Mouse (Mus musculus) adipose tissue, adult 10 weeks (tissue): ENCODE data around the gene Mrpl49. TPM values are rescaled to one million over a fixed set of nuclear protein-coding genes. Genes with fewer than 3 reads are reported as not detected.

Experiments used
- polyA plus RNA-seq: library from polyadenylated mRNA; stranded (reverse); fragments of 350-450 nt; fragmentation: Illumina TruSeq; extraction: RNeasy Lipid Tissue Mini Kit (QIAGEN cat#74804); gene quantifications from one replicate; pipeline ENCODE4 v1.2.3, GENCODE M21; 2014; ENCODE audit warnings: low read depth, low replicate concordance

Mrpl49 gene
- polyA plus RNA-seq: 40.4 TPM

GRCm38 (mm10) chr19:6057313-6058096 lies at the start of gene Mrpl49, which contains the start of gene Fau:
Gene Mrpl49, minus strand, starts transcription at chr19:6057785.
Gene Fau, plus strand, starts transcription at chr19:6057844.

GRCm38 (mm10) chr19:6105586-6105985 lies 48.0 kb upstream of the Mrpl49 start, which contains the start of gene Naaladl1:
Gene Naaladl1, plus strand, starts transcription at chr19:6105782.

DNA sequence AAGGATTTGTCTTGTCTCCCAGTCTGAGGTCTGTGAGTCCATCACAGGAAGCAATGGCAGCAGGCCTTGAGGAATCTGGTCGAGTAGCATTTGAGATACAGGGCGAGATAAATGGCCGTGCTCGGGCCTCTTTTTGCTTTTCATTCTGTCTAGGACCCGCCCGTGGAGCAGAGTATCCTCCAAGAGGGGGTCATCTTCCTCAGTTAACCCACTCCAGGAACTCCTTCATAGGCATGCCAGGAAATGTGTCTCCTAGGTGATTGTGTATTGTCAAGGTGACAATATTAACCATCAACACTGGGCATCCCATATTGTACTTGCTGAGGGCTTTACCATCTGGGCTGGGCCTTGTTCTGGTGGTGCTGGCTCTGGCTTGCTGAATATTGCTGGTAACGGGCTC lies 36.5 kb upstream of the Mrpl49 start, which contains the start of gene AC131692.1:
TSS of gene AC131692.1 (plus strand) at position 301 of the 400 bp plus-strand sequence.

DNA sequence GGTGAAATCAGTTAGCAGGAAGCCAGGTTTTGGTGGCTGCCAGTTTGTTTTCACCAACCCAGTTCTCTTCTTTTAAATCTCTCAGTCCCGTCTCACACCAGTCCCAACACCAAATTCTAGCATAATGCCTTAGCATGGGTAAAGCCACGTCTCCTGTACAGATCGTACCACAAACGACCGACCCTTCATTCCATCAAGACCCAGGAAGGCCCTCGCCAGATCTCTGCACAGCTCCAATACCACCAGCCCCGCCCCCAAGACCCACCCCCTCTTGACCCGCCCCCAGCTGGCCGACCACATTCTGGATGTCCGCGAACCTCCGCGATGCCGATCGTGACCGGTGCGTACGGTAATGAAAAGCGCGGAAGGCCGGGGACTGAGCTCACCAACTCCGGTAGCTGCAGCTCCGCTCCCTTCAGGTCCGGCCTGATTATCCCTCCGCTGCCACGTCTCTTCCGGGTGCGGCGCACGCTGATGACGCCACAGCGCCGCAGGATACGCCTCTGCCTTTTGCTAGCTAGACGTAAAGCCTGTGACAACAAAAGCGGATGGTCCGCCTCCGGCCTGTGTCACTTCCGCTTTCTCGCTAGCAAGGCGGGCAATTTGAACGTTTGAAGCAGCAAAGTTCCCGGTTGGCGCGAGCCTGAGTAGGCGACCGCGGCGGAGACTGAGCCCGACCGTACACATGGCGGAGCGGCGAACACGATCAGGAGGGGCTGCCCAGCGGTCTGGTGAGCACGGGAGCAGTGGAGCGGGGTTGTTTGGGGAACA lies 27.1 kb upstream of the Mrpl49 start, which contains the start of the genes Zfpl1 and Cdca5:
TSS of gene Zfpl1 (minus strand) at position 479 of the 771 bp plus-strand sequence.
TSS of gene Cdca5 (plus strand) at position 506 of the 771 bp plus-strand sequence.

GRCm38 (mm10) chr19:6082156-6082555 lies 24.6 kb upstream of the Mrpl49 start, which contains the start of gene Gm28374:
Gene Gm28374, minus strand, starts transcription at chr19:6082256.

GRCm38 (mm10) chr19:6079983-6080480 lies 22.4 kb upstream of the Mrpl49 start, which contains the start of gene Tmem262:
Gene Tmem262, plus strand, starts transcription at chr19:6080033.

GRCm38 (mm10) chr19:6076564-6077393 lies 19.2 kb upstream of the Mrpl49 start, which contains the start of gene Vps51:
Gene Vps51, minus strand, starts transcription at chr19:6077231.

DNA sequence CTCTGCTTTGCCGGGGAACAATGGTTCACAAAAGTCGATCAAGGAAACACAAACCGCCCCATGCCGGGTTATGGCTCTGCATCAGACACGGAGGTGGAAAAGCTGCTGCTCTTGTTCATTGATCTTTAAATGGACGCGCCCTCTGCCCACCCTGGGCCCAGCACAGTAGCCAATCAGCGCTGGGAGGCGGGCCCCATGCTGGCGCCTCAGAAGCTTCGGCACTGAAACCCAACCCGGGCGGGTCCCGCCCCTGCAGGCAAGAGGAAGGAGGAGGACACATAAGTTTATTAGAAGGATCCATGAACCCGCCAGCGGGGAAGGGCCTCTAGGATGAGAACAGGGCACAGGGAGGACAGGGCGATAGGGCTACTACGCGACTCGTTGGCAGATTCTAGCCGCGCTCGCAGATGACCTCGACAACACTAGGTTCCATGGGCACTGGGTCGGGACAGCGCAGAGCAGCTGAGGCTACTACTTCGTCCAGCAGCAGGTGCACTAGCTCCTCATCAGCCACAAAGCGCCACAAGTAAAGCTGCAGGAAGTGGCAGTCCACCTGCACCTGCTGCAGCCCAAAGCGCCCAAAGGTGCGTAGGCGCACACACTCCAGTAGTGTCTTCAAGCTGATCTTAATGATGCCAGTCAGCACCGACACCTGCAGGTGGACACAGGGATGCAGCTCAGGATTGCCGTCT lies 10.3 kb upstream of the Mrpl49 start, which contains the start of gene Tm7sf2:
TSS of gene Tm7sf2 (minus strand) at position 650 of the 692 bp plus-strand sequence.

GRCm38 (mm10) chr19:6061021-6061533 lies 3.5 kb upstream of the Mrpl49 start, which contains the start of gene Znhit2:
Gene Znhit2, plus strand, starts transcription at chr19:6061192.

DNA sequence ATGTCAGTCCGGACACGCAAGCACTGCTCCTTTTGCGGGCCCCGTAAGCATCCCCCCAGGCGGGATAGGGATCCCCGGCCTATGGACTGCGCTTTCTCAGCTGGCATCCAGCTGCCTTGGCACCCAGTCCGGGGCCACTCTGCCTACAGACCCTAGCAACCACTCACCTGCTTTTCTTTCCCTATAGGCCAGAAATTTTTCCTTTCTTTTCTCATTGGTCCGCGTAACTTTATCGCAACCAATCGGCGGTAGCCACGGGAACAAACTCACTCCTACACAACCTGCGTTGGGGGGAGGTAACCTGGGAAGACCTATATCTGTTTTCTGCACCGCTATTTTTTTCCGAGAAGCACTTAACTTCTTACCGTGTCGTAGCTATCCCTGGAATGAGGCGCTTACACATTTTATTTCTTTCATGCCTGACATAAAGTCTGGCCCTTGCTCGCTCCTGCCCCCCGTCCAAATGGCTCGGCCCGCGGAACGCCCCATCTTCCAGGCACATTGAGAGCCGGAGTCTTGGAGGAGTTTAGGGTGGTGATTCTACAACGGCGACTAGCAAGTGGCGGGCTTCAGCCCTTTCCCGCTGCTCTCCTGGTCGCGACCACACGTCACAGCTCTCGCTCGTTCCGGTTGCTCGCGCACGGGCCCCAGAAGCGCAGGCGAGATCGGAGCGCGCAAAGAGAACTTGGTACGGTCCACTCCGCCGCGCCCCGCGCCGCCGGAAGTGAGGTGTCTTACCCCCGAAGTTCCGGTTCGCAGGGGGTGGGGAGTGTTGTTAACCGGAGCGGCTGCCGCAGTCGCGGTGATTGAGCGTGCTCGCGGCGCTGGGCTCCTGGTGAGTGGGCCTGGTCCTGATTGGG lies 11.1 kb downstream of the Mrpl49 start, which contains the start of gene Syvn1:
TSS of gene Syvn1 (plus strand) at position 283 of the 860 bp plus-strand sequence.

GRCm38 (mm10) chr19:6015511-6016315 lies 41.9 kb downstream of the Mrpl49 start, which contains the start of gene Capn1:
Gene Capn1, minus strand, starts transcription at chr19:6015897.

Other genes starting within 250 kb of the Mrpl49 start
- 8.9 TPM for gene Frmd8, start 182.5 kb downstream of the Mrpl49 start, polyA plus RNA-seq
- 18.2 TPM for gene Slc25a45, start 180.0 kb downstream of the Mrpl49 start, polyA plus RNA-seq
- gene Tigd3, start 163.6 kb downstream of the Mrpl49 start, polyA plus RNA-seq: 0.92 TPM
- gene Dpf2, start 144.8 kb downstream of the Mrpl49 start, polyA plus RNA-seq: 49.7 TPM
- 6.9 TPM for gene Cdc42ep2, start 133.0 kb downstream of the Mrpl49 start, polyA plus RNA-seq
- gene Pola2, start 93.6 kb downstream of the Mrpl49 start, polyA plus RNA-seq: 16.5 TPM
- gene Slc22a20, start 71.6 kb downstream of the Mrpl49 start, polyA plus RNA-seq: not detected
- gene Capn1, start 41.9 kb downstream of the Mrpl49 start, polyA plus RNA-seq: 67.4 TPM
- gene Syvn1, start 11.2 kb downstream of the Mrpl49 start, polyA plus RNA-seq: 75.1 TPM
- gene Fau, start 59 bp upstream of the Mrpl49 start, polyA plus RNA-seq: 1,555 TPM
- gene Znhit2, start 3.4 kb upstream of the Mrpl49 start, polyA plus RNA-seq: 32.8 TPM
- gene Tm7sf2, start 10.6 kb upstream of the Mrpl49 start, polyA plus RNA-seq: 73.5 TPM
- 36.4 TPM for gene Vps51, start 19.4 kb upstream of the Mrpl49 start, polyA plus RNA-seq
- 0.74 TPM for gene Tmem262, start 22.2 kb upstream of the Mrpl49 start, polyA plus RNA-seq
- gene Gm28374, start 24.5 kb upstream of the Mrpl49 start, polyA plus RNA-seq: not detected
- gene Zfpl1, start 27.2 kb upstream of the Mrpl49 start, polyA plus RNA-seq: 51.5 TPM
- 0.98 TPM for gene Cdca5, start 27.2 kb upstream of the Mrpl49 start, polyA plus RNA-seq
- 2.4 TPM for gene AC131692.1, start 36.6 kb upstream of the Mrpl49 start, polyA plus RNA-seq
- not detected for gene Naaladl1, start 48.0 kb upstream of the Mrpl49 start, polyA plus RNA-seq
- 10.6 TPM for gene Sac3d1, start 60.9 kb upstream of the Mrpl49 start, polyA plus RNA-seq
- gene Snx15, start 70.5 kb upstream of the Mrpl49 start, polyA plus RNA-seq: 20.6 TPM
- 1.4 TPM for gene Batf2, start 83.2 kb upstream of the Mrpl49 start, polyA plus RNA-seq
- 52.1 TPM for gene Arl2, start 83.8 kb upstream of the Mrpl49 start, polyA plus RNA-seq
- 0.65 TPM for gene Majin, start 126.6 kb upstream of the Mrpl49 start, polyA plus RNA-seq
- 0.84 TPM for gene Gpha2, start 168.6 kb upstream of the Mrpl49 start, polyA plus RNA-seq
- gene Ppp2r5b, start 178.1 kb upstream of the Mrpl49 start, polyA plus RNA-seq: 33.8 TPM
- 14.8 TPM for gene Atg2a, start 183.9 kb upstream of the Mrpl49 start, polyA plus RNA-seq
- gene Ehd1, start 218.9 kb upstream of the Mrpl49 start, polyA plus RNA-seq: 53.9 TPM
- gene Cdc42bpg, start 248.7 kb upstream of the Mrpl49 start, polyA plus RNA-seq: 15.2 TPM